Mouse (Mus musculus) ES-E14 (cell line): Measurements from ENCODE around the gene Gys2. TPM values are rescaled to one million over a fixed set of nuclear protein-coding genes. Genes with fewer than 3 reads are reported as not detected.

ENCODE experiments used
- DNase-seq: peaks from one replicate; pipeline ENCODE4 v3.0.0-alpha.2; 2013; ENCODE audit warnings: low read depth, low spot score
- H3K27ac ChIP-seq: 2 replicates; pipeline ENCODE4 v1.5.1; 2012; ENCODE audit warnings: low read depth, mild to moderate bottlenecking, low read length, moderate library complexity, mixed read lengths; ENCODE audit not compliant: poor library complexity, insufficient read depth, severe bottlenecking
- H3K36me3 ChIP-seq: 2 replicates; pipeline ENCODE4 v1.6.1; 2012; ENCODE audit warnings: mild to moderate bottlenecking, low read length, moderate library complexity, mixed read lengths; ENCODE audit not compliant: control insufficient read depth, poor library complexity, insufficient read depth, severe bottlenecking
- H3K4me1 ChIP-seq, 2 experiments: fragments of 150-350 bp in 1 of 2; sonication (generic) in 1 of 2; 2 replicates each; pipeline ENCODE4 v1.6.1; 2012; ENCODE audit warnings: low read length in 2 of 2, mild to moderate bottlenecking in 1 of 2, mixed read lengths in 1 of 2; ENCODE audit not compliant: control insufficient read depth in 2 of 2, insufficient read depth in 2 of 2, poor library complexity in 1 of 2
- H3K4me3 ChIP-seq, 2 experiments: fragments of 150-350 bp in 1 of 2; sonication (generic) in 1 of 2; 2 replicates each; pipeline ENCODE4 v1.5.1; 2012; ENCODE audit warnings: low read length in 2 of 2, low read depth in 1 of 2, mild to moderate bottlenecking in 1 of 2, mixed read lengths in 1 of 2; ENCODE audit not compliant: insufficient read depth in 1 of 2, poor library complexity in 1 of 2, severe bottlenecking in 1 of 2
- H3K9ac ChIP-seq: 2 replicates; pipeline ENCODE4 v1.6.1; 2012; ENCODE audit warnings: low read depth, mild to moderate bottlenecking, low read length, mixed read lengths; ENCODE audit not compliant: poor library complexity, insufficient read depth, severe bottlenecking
- H3K9me3 ChIP-seq: fragments of 150-350 bp; sonication (generic); 2 replicates; pipeline ENCODE4 v1.6.1; 2012; ENCODE audit warnings: low read depth, mild to moderate bottlenecking, low read length; ENCODE audit not compliant: control insufficient read depth, insufficient read depth
- CHD2 ChIP-seq: IDR thresholded peaks from 2 replicates; pipeline ENCODE4 v1.6.1; 2014; ENCODE audit warnings: mild to moderate bottlenecking, low read depth, low read length, inconsistent platforms
- HCFC1 ChIP-seq: IDR thresholded peaks from 2 replicates; pipeline ENCODE4 v1.6.1; 2012; ENCODE audit warnings: low read length, inconsistent platforms, borderline replicate concordance; ENCODE audit not compliant: insufficient read depth
- MAFK ChIP-seq: IDR thresholded peaks from 2 replicates; pipeline ENCODE4 v1.6.1; 2014; ENCODE audit warnings: mild to moderate bottlenecking, low read depth, low read length, inconsistent platforms; ENCODE audit not compliant: insufficient read depth
- ZC3H11A ChIP-seq: IDR thresholded peaks from 2 replicates; pipeline ENCODE4 v1.6.1; 2012; ENCODE audit warnings: low read depth, mild to moderate bottlenecking, inconsistent platforms, low read length, borderline replicate concordance
- ZNF384 ChIP-seq: IDR thresholded peaks from 2 replicates; pipeline ENCODE4 v1.6.1; 2012; ENCODE audit warnings: low read depth, low read length, inconsistent platforms
- in situ Hi-C, 2 experiments: fragments of 600-800 bp; cut with MboI; formaldehyde crosslinking; loops; one replicate each; pipeline ENCODE4 v1.15.1; 2025; ENCODE audit warnings: low sequenced_read_pairs in 2 of 2, inconsistent platforms in 1 of 2; ENCODE audit not compliant: unreplicated experiment in 2 of 2
- total RNA-seq: library from RNA; depleted of rRNA; stranded (reverse); fragments of 300-350 nt; gene quantifications from 2 replicates; pipeline ENCODE4 v1.2.3, GENCODE M21; 2012

The Gys2 gene
- total RNA-seq, 1 experiment: not detected

GRCm38 (mm10) chr6:142394669-142395068 is 78.2 kb downstream of the Gys2 start:
- no peak for TF ChIP-seq MAFK
- TF ChIP-seq ZNF384: no peak
- TF ChIP-seq ZC3H11A: no peak
- TF ChIP-seq HCFC1: no peak
- no peak for TF ChIP-seq CHD2
- peaks cover 26% of the 10 kb centered on the region for H3K36me3 ChIP-seq
- H3K4me3 ChIP-seq: no peak overlapping the region
- no peak overlapping the region for H3K9ac ChIP-seq
- no peak overlapping the region for H3K27ac ChIP-seq
- in situ Hi-C loops: no loop called here
- no peaks in the 10 kb centered on the region for H3K9me3 ChIP-seq
- peaks cover 0 to 3% of the 10 kb centered on the region in 2 experiments; a peak in 2 of 4 replicates for H3K4me1 ChIP-seq
- no peak for DNase-seq

GRCm38 (mm10) chr6:142392312-142392711 is 80.6 kb downstream of the Gys2 start:
- TF ChIP-seq ZC3H11A (no peak), CHD2 (no peak), MAFK (no peak), ZNF384 (no peak), HCFC1 (no peak)
- H3K4me3 ChIP-seq: no peak overlapping the region
- H3K27ac ChIP-seq: no peak overlapping the region
- in situ Hi-C loops: no loop called here
- H3K9me3 ChIP-seq: no peaks in the 10 kb centered on the region
- no peak overlapping the region for H3K9ac ChIP-seq
- no peak for DNase-seq
- peaks cover 26% of the 10 kb centered on the region for H3K36me3 ChIP-seq
- peaks cover 6 to 7% of the 10 kb centered on the region in 2 experiments; a peak in 2 of 4 replicates for H3K4me1 ChIP-seq

GRCm38 (mm10) chr6:142389101-142389500 is 83.8 kb downstream of the Gys2 start:
- no peak for DNase-seq
- H3K4me3 ChIP-seq: no peak overlapping the region
- no peak overlapping the region for H3K27ac ChIP-seq
- H3K9ac ChIP-seq: no peak overlapping the region
- TF ChIP-seq HCFC1: no peak
- TF ChIP-seq MAFK: no peak
- TF ChIP-seq ZNF384: no peak
- TF ChIP-seq ZC3H11A: no peak
- TF ChIP-seq CHD2: no peak
- H3K4me1 ChIP-seq: peaks cover 6 to 7% of the 10 kb centered on the region in 2 experiments; a peak in 2 of 4 replicates
- H3K36me3 ChIP-seq: peaks cover 11% of the 10 kb centered on the region
- no peaks in the 10 kb centered on the region for H3K9me3 ChIP-seq
- in situ Hi-C loops: no loop called here

- no peak overlapping the region for H3K27ac ChIP-seq
- H3K9ac ChIP-seq: peak overlapping the region; percentile 93
- TF ChIP-seq ZNF384: 0 out of 2 replicates have a peak, but pooled peaks have one; percentile 27
- TF ChIP-seq CHD2: no peak
- TF ChIP-seq HCFC1: no peak
- no peak for TF ChIP-seq ZC3H11A
- no peak for TF ChIP-seq MAFK
- in situ Hi-C loops: no loop called here
- peaks cover 6 to 7% of the 10 kb centered on the region in 2 experiments; a peak in 2 of 4 replicates for H3K4me1 ChIP-seq
- no peaks in the 10 kb centered on the region for H3K9me3 ChIP-seq
- H3K36me3 ChIP-seq: peaks cover 7% of the 10 kb centered on the region; the same call in 1 of the 2 replicates
- peak overlapping the region; percentile 86 to 96 for H3K4me3 ChIP-seq
- DNase-seq: peak; percentile 4
Measured at GRCm38 (mm10) chr6:142387755-142388271, 85.1 kb downstream of the Gys2 start.
